Mouse (Mus musculus): Measurements from ENCODE around the gene Mrpl19.

DNA sequence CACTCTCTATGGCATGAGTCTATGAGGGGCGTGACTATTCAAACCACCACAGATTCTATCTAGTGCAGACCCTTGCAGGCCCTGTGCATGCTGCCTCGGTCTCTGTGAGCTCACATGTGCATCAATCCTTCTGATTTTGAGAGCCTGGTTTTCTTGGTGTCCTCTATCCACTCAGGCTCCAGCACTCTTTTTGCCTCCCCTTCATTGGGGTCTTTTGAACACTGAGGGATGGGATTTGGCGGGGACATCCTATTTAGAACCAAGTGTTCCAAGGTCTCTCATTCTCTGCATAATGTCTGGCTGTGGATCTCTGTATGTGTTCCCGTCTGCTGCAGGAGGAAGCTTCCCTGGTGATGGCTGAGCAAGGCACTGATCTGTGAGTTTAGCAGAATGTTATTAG, 13.5 kb upstream of the Mrpl19 start:
- TF ChIP-seq CTCF (IDR thresholded peaks at IDR 0.05; ENCODE audit: control insufficient read depth, insufficient read depth, insufficient read length), result no peak
- no peak for TF ChIP-seq USF1 (IDR thresholded peaks at IDR 0.05; ENCODE audit: low read depth)

Measured in C2C12 (cell line).